Mouse (Mus musculus) embryonic facial prominence, embryonic 14.5 days (tissue): Measurements from ENCODE around the gene Igf2bp1. TPM values are rescaled to one million over a fixed set of nuclear protein-coding genes. Genes with fewer than 3 reads are reported as not detected.
A peak's percentile ranks its signal among the peaks of the same experiment; 100 is the strongest.

Experiments
- ATAC-seq: fragments of 200-750 bp; cut with Nextera tagmentation; 2 replicates; pipeline ENCODE4 v1.8.0; 2017; ENCODE audit warnings: low read depth, moderate number of reproducible peaks, moderate TSS enrichment
- DNase-seq: peaks from one replicate; pipeline ENCODE4 v3.0.0-alpha.2; 2015; ENCODE audit warnings: low spot score
- H3K27ac ChIP-seq: fragments of 300-500 bp; sonication (generic); replicated peaks from 2 replicates; pipeline ENCODE4 v1.5.1; 2014; ENCODE audit warnings: low read depth, mild to moderate bottlenecking, low read length, moderate library complexity
- H3K27me3 ChIP-seq: fragments of 300-500 bp; sonication (generic); replicated peaks from 2 replicates; pipeline ENCODE4 v1.6.1; 2014; ENCODE audit warnings: low read length; ENCODE audit not compliant: control insufficient read depth, insufficient read depth
- H3K36me3 ChIP-seq: fragments of 300-500 bp; sonication (generic); 2 replicates; pipeline ENCODE4 v1.6.1; 2014; ENCODE audit warnings: low read length, mixed read lengths; ENCODE audit not compliant: control insufficient read depth, insufficient read depth
- H3K4me1 ChIP-seq: fragments of 300-500 bp; sonication (generic); 2 replicates; pipeline ENCODE4 v1.6.1; 2014; ENCODE audit warnings: antibody characterized with exemption, low read length; ENCODE audit not compliant: control insufficient read depth, insufficient read depth
- H3K4me2 ChIP-seq: fragments of 300-500 bp; sonication (generic); 2 replicates; pipeline ENCODE4 v1.6.1; 2014; ENCODE audit warnings: low read depth, mild to moderate bottlenecking, low read length, moderate library complexity, mixed read lengths
- H3K4me3 ChIP-seq: fragments of 300-500 bp; sonication (generic); 2 replicates; pipeline ENCODE4 v1.5.1; 2014; ENCODE audit warnings: low read depth, mild to moderate bottlenecking, low read length
- H3K9ac ChIP-seq: fragments of 300-500 bp; sonication (generic); 2 replicates; pipeline ENCODE4 v1.6.1; 2014; ENCODE audit warnings: low read depth, mild to moderate bottlenecking, low read length, moderate library complexity, mixed read lengths
- H3K9me3 ChIP-seq: fragments of 300-500 bp; sonication (generic); 2 replicates; pipeline ENCODE4 v1.6.1; 2016; ENCODE audit warnings: low read length; ENCODE audit not compliant: control insufficient read depth
- WGBS: fragments of 180-500 bp; shearing (Covaris S2); extraction: QIAGEN DNeasy Blood & Tissue Kit; methylation state at CpG from one replicate; pipeline ENCODE4 v1.1.7; 2014; 5-methylcytosine and 5-hydroxymethylcytosine counted together
- polyA plus RNA-seq: library from polyadenylated mRNA; unstranded; fragments of >200 nt; fragmentation: Nextera tagmentation; extraction: Ambion mirVana; gene quantifications from 2 replicates; pipeline ENCODE4 v1.2.1, GENCODE M21; 2014

Gene Igf2bp1
- polyA plus RNA-seq, 1 experiment from 2014 or later: 19.9 TPM

GRCm38 (mm10) chr11:96037499-96037898 lies 31.8 kb upstream of the Igf2bp1 start:
- Histone ChIP-seq H3K4me1 (peaks cover 11% of the 10 kb centered on the region), H3K9ac (no peak overlapping the region), H3K9me3 (no peaks in the 10 kb centered on the region), H3K4me3 (no peak overlapping the region), H3K27me3 (no peaks in the 10 kb centered on the region), H3K4me2 (no peak overlapping the region), H3K36me3 (peaks cover 23% of the 10 kb centered on the region), H3K27ac (no peak overlapping the region)
- ATAC-seq: no peak
- 88% methylated on average over 5 of the region's 5 CpGs for WGBS
- DNase-seq: no peak

- H3K9ac ChIP-seq: peak overlapping the region; percentile 73
- peak overlapping the region; percentile 58 for H3K4me3 ChIP-seq
- H3K4me1 ChIP-seq: peaks cover 11% of the 10 kb centered on the region
- ATAC-seq (no peak), DNase-seq (no peak)
- no peaks in the 10 kb centered on the region for H3K9me3 ChIP-seq
- H3K36me3 ChIP-seq: peaks cover 6% of the 10 kb centered on the region
- peak overlapping the region; percentile 86 for H3K4me2 ChIP-seq
- H3K27ac ChIP-seq: no peak overlapping the region
- no peaks in the 10 kb centered on the region for H3K27me3 ChIP-seq
- WGBS: 9% methylated on average over 6 of the region's 6 CpGs
Observed at GRCm38 (mm10) chr11:96035133-96035532, 29.4 kb upstream of the Igf2bp1 start.

DNA sequence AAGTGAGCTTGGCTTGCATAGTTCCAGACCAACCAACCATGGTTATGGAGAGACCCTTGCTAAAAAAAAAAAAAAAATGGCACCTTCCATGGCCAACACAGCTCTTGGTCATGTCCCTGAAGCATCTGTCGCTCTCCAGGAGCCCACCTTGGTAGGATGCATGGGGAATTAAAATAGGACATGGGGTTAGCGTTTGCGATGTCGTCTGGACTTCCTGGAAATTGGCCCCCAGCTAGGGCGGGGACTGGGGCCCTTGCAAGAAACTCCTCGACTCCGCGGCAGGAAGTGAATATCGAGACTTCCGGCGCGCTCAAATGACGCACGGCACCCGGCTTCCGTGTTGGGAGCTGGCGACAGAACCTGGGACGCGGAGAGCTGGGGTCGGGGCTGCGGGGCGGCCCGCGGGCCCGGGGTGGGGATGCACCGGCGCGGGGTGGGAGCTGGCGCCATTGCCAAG lies 28.9 kb upstream of the Igf2bp1 start, which contains the start of gene Snf8:
Gene Snf8, plus strand, starts transcription at position 290 of the 457 bp plus-strand sequence.
- H3K27ac ChIP-seq: peak within 1 kb of the TSS; percentile 61; the same call in 1 of the 2 replicates
- H3K4me3 ChIP-seq: peak within 1 kb of the TSS; percentile 58
- WGBS: 0% methylated on average over 18 of the region's 29 CpGs
- peak; percentile 96 for DNase-seq
- peak within 1 kb of the TSS; percentile 73 for H3K9ac ChIP-seq
- peak within 1 kb of the TSS; percentile 86 for H3K4me2 ChIP-seq
- H3K36me3 ChIP-seq: peaks cover 6% of the 10 kb centered on the region
- peaks cover 11% of the 10 kb centered on the region for H3K4me1 ChIP-seq
- ATAC-seq: peak; percentile 92
- H3K27me3 ChIP-seq: no peaks in the 10 kb centered on the region
- no peaks in the 10 kb centered on the region for H3K9me3 ChIP-seq

- no peaks in the 10 kb centered on the region for H3K27me3 ChIP-seq
- H3K36me3 ChIP-seq: peaks cover 1% of the 10 kb centered on the region; the same call in 1 of the 2 replicates
- 49% methylated on average over 8 of the region's 8 CpGs for WGBS
- no peaks in the 10 kb centered on the region for H3K9me3 ChIP-seq
- peak overlapping the region; percentile 86 for H3K4me2 ChIP-seq
- H3K4me1 ChIP-seq: peaks cover 11% of the 10 kb centered on the region
- DNase-seq (no peak), ATAC-seq (no peak)
- peak overlapping the region; percentile 58 for H3K4me3 ChIP-seq
- peak overlapping the region; percentile 61; the same call in 1 of the 2 replicates for H3K27ac ChIP-seq
- H3K9ac ChIP-seq: peak overlapping the region; percentile 73
Observed at GRCm38 (mm10) chr11:96034116-96034515, 28.4 kb upstream of the Igf2bp1 start.

DNA sequence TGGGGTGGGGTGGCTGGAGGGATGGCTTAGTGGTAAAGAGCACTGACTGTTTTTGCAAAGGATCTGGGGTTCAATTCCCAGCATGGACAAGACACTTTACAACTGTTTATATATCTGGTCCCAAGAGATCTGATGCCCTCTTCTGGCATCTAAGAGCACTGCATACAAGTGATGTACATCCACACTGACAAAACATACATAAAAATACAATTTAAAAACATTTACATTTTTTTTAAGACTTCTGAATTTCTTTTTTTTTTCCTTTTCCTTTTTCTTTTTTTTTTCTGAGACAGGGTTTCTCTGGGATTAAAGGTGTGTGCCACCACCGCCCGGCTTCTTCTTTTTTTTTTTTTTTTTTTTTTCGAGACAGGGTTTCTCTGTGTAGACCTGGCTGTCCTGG lies 27.5 kb upstream of the Igf2bp1 start:
- WGBS: 98% methylated on average over 3 of the region's 3 CpGs
- H3K4me2 ChIP-seq: no peak overlapping the region
- H3K4me3 ChIP-seq: no peak overlapping the region
- H3K36me3 ChIP-seq: no peaks in the 10 kb centered on the region
- H3K9ac ChIP-seq: no peak overlapping the region
- no peak overlapping the region for H3K27ac ChIP-seq
- no peaks in the 10 kb centered on the region for H3K27me3 ChIP-seq
- no peak for ATAC-seq
- H3K4me1 ChIP-seq: peaks cover 11% of the 10 kb centered on the region
- DNase-seq: no peak
- no peaks in the 10 kb centered on the region for H3K9me3 ChIP-seq

DNA sequence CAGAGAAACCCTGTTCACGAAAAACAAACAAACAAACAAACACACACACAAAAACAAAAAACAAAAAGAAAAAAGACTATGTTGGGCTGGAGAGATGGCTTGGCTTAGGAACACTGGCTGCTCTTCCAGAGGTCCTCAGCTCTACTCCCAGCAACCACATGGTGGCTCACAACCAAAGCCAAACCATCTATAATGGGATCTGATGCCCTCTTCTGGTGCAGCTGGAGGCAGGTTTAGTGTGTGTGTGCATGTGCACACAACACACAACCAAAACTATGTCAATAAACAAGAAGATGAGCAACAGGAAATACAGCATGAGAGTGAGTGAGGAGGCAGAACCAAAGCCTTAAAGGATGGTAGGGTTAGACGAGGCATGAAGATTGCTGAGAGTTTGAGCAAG lies 26.0 kb upstream of the Igf2bp1 start:
- WGBS: 79% methylated on average over 2 of the region's 2 CpGs
- no peaks in the 10 kb centered on the region for H3K36me3 ChIP-seq
- H3K9ac ChIP-seq: no peak overlapping the region
- no peaks in the 10 kb centered on the region for H3K27me3 ChIP-seq
- no peak overlapping the region for H3K27ac ChIP-seq
- ATAC-seq (no peak), DNase-seq (no peak)
- H3K4me3 ChIP-seq: no peak overlapping the region
- H3K4me2 ChIP-seq: no peak overlapping the region
- peaks cover 11% of the 10 kb centered on the region for H3K4me1 ChIP-seq
- no peaks in the 10 kb centered on the region for H3K9me3 ChIP-seq

GRCm38 (mm10) chr11:96030571-96030970 lies 24.8 kb upstream of the Igf2bp1 start:
- Histone ChIP-seq H3K9ac (no peak overlapping the region), H3K4me2 (no peak overlapping the region), H3K4me1 (peaks cover 8% of the 10 kb centered on the region), H3K4me3 (no peak overlapping the region), H3K27ac (no peak overlapping the region), H3K9me3 (no peaks in the 10 kb centered on the region), H3K27me3 (no peaks in the 10 kb centered on the region), H3K36me3 (no peaks in the 10 kb centered on the region)
- no peak for DNase-seq
- ATAC-seq: no peak
- 87% methylated on average over 3 of the region's 3 CpGs for WGBS

DNA sequence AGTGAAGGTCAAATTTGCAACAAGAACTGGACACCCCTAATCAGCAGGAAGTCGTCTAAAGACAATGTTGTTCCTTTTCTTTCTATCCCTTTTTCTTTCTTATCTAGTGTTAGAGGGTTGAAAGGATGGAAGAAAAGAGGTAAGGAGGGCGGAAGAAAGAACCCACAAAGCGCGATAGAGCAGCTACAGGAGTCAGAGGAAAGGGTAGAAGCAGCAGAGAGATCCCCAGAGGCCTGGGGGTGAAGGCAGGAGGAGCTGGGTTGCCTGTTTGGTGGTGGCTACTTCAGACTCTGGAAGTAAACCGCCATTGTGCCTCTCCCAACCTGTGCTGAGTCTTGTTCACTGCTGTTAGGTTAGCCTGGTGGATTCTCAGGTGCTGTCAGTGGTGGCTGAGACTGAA lies 22.4 kb upstream of the Igf2bp1 start:
- H3K4me2 ChIP-seq: no peak overlapping the region
- WGBS: 57% methylated on average over 5 of the region's 5 CpGs
- no peak overlapping the region for H3K27ac ChIP-seq
- no peaks in the 10 kb centered on the region for H3K36me3 ChIP-seq
- no peaks in the 10 kb centered on the region for H3K9me3 ChIP-seq
- no peaks in the 10 kb centered on the region for H3K4me1 ChIP-seq
- DNase-seq (no peak), ATAC-seq (no peak)
- no peak overlapping the region for H3K9ac ChIP-seq
- H3K27me3 ChIP-seq: no peaks in the 10 kb centered on the region
- H3K4me3 ChIP-seq: no peak overlapping the region

DNA sequence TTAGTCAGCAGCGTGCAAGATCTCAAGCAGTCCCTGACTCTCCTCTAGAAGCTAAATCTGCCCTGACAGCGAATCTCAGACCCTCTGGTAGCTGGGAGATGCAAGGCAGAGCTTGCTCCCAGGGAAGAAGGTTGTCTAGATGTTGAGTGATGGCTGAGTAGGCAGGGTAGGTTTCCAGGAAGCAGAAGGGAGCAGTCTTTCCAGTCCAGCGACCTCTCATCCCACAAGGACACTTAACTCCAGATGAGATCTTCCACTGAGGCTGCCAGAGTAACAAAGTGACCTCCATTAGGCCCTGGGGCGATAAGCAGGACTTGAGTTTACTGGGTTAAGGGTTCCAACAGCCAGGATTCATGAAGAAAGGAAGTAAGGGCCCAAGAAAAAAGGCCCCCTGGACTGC lies 14.9 kb upstream of the Igf2bp1 start:
- Histone ChIP-seq H3K36me3 (no peaks in the 10 kb centered on the region), H3K4me1 (no peaks in the 10 kb centered on the region)
- ATAC-seq: no peak

More for the DNA sequence above, 14.9 kb upstream of the Igf2bp1 start:
- DNase-seq: no peak
- 59% methylated on average over 4 of the region's 4 CpGs for WGBS
- Histone ChIP-seq H3K9me3 (no peaks in the 10 kb centered on the region), H3K27ac (no peak overlapping the region), H3K9ac (no peak overlapping the region), H3K4me3 (no peak overlapping the region), H3K27me3 (no peaks in the 10 kb centered on the region), H3K4me2 (no peak overlapping the region)
